Mouse (Mus musculus): ENCODE results near the gene Zdhhc14. TPM values are rescaled to one million over a fixed set of nuclear protein-coding genes. Genes with fewer than 3 reads are reported as not detected.

Gene Zdhhc14
- total RNA-seq, 2 experiments from 2014 or later, result 25.9 to 29.4 TPM

GRCm38 (mm10) chr17:5747539-5748500 is 255.5 kb downstream of the Zdhhc14 start:
- no peak for DNase-seq (ENCODE audit: extremely low spot score in 1 of 2, low spot score in 2 of 2)
- intact Hi-C loops (cut with DNase I), result no loop called here

- DNase-seq (ENCODE audit: extremely low spot score in 1 of 2, low spot score in 2 of 2), result no peak
- intact Hi-C loops (cut with DNase I), result no loop called here
Measured at GRCm38 (mm10) chr17:5748501-5748894, 256.1 kb downstream of the Zdhhc14 start.

- intact Hi-C loops (cut with DNase I), result no loop called here
Measured at GRCm38 (mm10) chr17:5750278-5750677, 257.9 kb downstream of the Zdhhc14 start.

GRCm38 (mm10) chr17:5751066-5751465 is 258.7 kb downstream of the Zdhhc14 start:
- intact Hi-C loops (cut with DNase I), result no loop called here

More at GRCm38 (mm10) chr17:5750278-5750677, 257.9 kb downstream of the Zdhhc14 start:
- DNase-seq (ENCODE audit: extremely low spot score in 1 of 2, low spot score in 2 of 2), result no peak

GRCm38 (mm10) chr17:5752322-5752715 is 260.0 kb downstream of the Zdhhc14 start:
- intact Hi-C loops (cut with DNase I), result no loop called here

More at GRCm38 (mm10) chr17:5751066-5751465, 258.7 kb downstream of the Zdhhc14 start:
- no peak for DNase-seq (ENCODE audit: extremely low spot score in 1 of 2, low spot score in 2 of 2)

GRCm38 (mm10) chr17:5752716-5753585 is 260.6 kb downstream of the Zdhhc14 start:
- peak; percentile 75 to 76 for DNase-seq (ENCODE audit: extremely low spot score in 1 of 2, low spot score in 2 of 2)
- intact Hi-C loops (cut with DNase I), result loop anchor here (1.0 kb wide), 1 partner anchor 313 kb away; the partner anchor contains the start of gene Tmem242

More at GRCm38 (mm10) chr17:5752322-5752715, 260.0 kb downstream of the Zdhhc14 start:
- DNase-seq (ENCODE audit: extremely low spot score in 1 of 2, low spot score in 2 of 2), result no peak

GRCm38 (mm10) chr17:5755489-5755888 is 263.1 kb downstream of the Zdhhc14 start:
- intact Hi-C loops (cut with DNase I), result no loop called here
- DNase-seq (ENCODE audit: extremely low spot score in 1 of 2, low spot score in 2 of 2), result no peak

- no peak for DNase-seq (ENCODE audit: extremely low spot score in 1 of 2, low spot score in 2 of 2)
- intact Hi-C loops (cut with DNase I), result no loop called here
Measured at GRCm38 (mm10) chr17:5756065-5756464, 263.7 kb downstream of the Zdhhc14 start.

- DNase-seq (ENCODE audit: extremely low spot score in 1 of 2, low spot score in 2 of 2), result peak in 1 of 2 experiments; percentile 59
- intact Hi-C loops (cut with DNase I), result no loop called here
Measured at GRCm38 (mm10) chr17:5756855-5757254, 264.5 kb downstream of the Zdhhc14 start.

GRCm38 (mm10) chr17:5763768-5764167 is 271.4 kb downstream of the Zdhhc14 start:
- no peak for DNase-seq (ENCODE audit: extremely low spot score in 1 of 2, low spot score in 2 of 2)
- intact Hi-C loops (cut with DNase I), result no loop called here

GRCm38 (mm10) chr17:5764270-5764669 is 271.9 kb downstream of the Zdhhc14 start:
- intact Hi-C loops (cut with DNase I), result no loop called here
- no peak for DNase-seq (ENCODE audit: extremely low spot score in 1 of 2, low spot score in 2 of 2)

GRCm38 (mm10) chr17:5765746-5766145 is 273.4 kb downstream of the Zdhhc14 start:
- intact Hi-C loops (cut with DNase I), result no loop called here
- DNase-seq (ENCODE audit: extremely low spot score in 1 of 2, low spot score in 2 of 2), result no peak

GRCm38 (mm10) chr17:5768164-5768705 is 275.9 kb downstream of the Zdhhc14 start:
- no peak for DNase-seq (ENCODE audit: extremely low spot score in 1 of 2, low spot score in 2 of 2)
- intact Hi-C loops (cut with DNase I), result no loop called here

GRCm38 (mm10) chr17:5768810-5769520 is 276.6 kb downstream of the Zdhhc14 start:
- intact Hi-C loops (cut with DNase I), result no loop called here

GRCm38 (mm10) chr17:5769776-5770175 is 277.4 kb downstream of the Zdhhc14 start:
- intact Hi-C loops (cut with DNase I), result no loop called here
- peak in 1 of 2 experiments; percentile 56 for DNase-seq (ENCODE audit: extremely low spot score in 1 of 2, low spot score in 2 of 2)

More at GRCm38 (mm10) chr17:5768810-5769520, 276.6 kb downstream of the Zdhhc14 start:
- DNase-seq (ENCODE audit: extremely low spot score in 1 of 2, low spot score in 2 of 2), result no peak

GRCm38 (mm10) chr17:5770265-5771249 is 278.2 kb downstream of the Zdhhc14 start:
- intact Hi-C loops (cut with DNase I), result loop anchor here (1.0 kb wide), 1 partner anchor 9 kb away; no protein-coding TSS in a partner anchor
- DNase-seq (ENCODE audit: extremely low spot score in 1 of 2, low spot score in 2 of 2), result peak; percentile 49 to 74
